Mouse (Mus musculus): ENCODE measurements around the gene Mgea5.

The Mgea5 gene

DNA sequence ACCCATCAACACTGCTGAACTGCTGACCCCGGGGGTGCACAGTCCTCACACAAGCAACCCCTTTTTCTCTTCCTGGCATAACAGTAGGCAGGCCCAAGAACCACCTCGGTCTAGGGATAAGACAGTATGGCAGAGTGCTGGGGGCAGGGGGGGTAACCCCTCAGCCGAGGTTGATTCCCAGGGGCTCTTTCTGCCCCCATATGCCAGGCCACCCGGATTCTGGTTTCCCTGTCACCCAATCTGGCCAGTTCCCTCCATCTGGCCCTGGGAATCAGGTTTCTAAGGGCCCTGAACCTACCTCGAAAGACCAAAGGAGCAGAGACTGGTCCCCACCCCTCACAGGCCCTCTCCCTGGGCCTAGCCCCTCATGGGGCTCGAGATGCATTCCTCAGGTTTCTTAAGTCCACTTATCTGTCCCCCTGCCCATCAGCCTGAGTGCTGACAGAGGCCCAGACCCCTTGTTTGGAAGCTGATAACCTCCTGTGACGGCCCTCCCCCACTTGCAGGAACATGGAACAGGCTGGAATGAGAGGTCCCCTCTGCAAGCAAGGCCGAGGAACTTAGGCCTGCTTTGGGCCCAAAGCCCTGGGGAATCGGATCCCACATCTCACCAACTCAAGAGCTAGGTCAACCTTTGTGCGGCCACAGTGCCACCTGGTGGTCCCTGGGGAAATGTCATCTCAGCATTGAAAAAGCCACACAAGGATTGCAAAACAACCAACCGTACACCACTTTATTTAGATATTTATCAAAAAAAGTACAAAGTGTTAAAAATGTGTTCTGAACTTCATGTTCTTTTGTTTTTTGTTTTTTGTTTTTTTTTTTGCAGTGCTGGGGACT is 36.4 kb downstream of the Mgea5 start:
- peak; percentile 92 for DNase-seq

DNA sequence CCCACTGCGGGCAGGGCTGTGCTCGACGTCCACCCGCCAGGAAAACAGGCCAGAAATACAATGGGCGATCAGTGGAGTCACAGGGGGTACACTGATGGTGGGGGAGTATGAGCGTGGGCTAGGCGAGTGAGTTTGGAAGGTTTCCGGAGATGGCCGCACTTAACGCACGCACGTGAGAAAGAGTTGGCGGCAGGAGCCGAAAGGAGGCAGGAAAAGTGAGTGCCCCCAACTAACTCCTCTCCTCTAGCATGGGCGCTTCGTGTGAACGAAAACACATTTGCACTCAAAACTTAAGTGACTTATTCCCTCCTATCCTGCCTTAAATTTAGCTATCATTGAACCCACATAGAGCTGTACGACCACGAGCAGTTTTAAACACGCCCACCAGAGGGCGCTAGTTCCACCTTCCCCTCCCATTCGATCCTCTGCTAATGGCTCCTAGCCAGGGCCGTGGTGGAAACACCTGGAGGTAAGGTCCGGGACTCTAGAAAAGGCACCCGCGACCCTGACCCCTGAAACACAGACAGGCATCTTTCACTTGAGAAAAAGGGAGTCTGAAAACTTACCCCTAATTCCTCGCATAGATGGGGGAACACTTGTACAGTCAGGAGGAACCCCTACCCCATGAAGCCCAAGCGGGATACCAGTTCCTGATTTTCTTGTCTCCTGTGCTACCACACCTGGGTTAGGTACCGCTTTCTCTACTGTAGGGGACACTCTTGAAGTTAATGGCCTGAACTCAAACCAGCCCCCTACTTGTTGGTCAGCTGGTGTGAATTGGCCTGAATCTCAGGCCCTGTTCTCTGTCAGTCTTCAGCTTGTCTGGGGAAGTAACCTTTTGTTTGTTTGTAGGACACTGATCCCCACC is 37.2 kb downstream of the Mgea5 start:
- peak; percentile 88 for DNase-seq

DNA sequence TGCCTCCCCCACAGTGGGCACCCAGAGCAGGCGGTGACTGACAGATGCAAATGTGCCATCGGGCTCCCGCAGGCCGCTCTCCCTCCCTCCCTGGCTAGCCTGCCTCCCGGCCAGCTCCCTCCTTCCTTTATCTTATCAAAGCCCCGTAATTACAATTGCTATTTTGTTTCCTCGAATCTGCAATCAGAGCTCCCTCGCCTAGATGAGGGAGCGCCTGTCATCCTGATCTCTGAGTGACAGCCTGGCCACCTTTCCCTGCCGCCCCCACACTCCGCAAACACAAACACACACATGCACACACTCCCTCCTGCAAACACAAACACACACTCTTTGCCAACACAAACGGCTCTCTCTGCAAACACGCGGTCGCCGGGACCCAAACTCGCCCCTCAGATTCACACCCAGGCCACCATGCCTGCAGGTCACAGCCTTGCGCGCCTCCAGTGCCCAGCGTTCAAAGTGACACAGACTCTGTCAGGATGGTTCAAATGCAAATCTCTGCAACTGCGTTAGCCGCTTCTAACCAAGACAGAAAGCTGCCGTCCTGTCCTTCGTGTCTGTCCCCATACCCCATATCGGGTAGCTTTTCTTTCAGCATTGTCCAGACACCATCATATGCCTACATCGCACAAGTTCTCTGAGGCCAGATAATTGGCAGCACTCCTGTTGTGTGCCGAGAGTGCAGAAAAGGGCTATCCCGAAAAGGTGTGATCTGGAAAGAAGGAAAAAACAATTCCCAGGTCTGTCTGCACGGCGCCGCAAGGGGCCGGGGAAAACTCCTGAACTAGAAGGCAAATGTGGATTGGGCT is 38.1 kb downstream of the Mgea5 start:
- DNase-seq: no peak

DNA sequence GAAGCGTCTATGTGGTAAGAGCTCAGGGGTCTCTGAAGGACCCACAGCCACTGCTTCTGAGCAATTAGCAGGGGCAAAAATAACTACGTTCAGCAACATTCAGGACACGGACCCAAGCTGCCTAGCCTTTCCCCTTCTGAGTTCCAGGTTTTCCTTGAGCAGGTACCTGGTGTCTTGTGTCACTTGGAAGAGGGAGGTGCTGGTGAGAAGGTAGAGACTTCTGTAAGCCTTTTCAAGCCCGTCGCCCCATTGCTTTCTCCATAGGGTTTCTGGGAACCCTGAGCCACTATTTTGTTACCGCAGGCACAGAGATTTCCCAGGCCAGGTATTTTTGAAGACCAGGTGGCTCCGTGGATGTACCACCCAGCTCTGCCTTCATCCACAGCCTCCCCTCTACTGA is 40.0 kb downstream of the Mgea5 start:
- DNase-seq: no peak

DNA sequence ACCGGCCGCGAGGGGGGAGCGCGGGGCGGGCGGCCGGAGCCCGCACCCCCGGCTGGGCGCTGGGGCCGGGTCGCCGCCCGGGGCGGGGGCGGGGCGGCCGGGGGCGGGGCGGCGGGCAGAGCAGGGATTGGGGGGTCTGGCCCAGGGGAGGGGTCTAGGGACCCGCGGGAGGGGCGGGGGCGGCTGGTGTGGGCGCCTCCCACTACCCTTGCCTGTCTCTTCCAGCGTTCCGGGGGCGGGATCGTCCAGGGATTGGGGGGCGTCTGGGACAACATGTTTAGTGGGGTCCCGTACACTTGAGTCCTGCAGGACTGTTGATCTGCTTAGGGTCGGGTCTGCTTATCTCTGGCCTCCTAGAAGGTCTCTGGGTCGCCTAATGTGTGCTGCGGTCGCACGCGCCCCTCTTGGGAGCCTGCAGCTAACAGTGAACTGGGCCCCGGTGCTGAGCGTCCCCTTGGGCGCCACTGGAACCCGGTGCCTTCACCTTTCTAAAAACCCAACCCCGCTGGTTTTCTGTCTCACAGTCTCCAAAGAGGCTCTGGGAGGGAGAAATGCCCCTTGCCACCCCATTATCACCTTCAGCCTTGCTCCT is 40.6 kb downstream of the Mgea5 start:
- DNase-seq: no peak

DNA sequence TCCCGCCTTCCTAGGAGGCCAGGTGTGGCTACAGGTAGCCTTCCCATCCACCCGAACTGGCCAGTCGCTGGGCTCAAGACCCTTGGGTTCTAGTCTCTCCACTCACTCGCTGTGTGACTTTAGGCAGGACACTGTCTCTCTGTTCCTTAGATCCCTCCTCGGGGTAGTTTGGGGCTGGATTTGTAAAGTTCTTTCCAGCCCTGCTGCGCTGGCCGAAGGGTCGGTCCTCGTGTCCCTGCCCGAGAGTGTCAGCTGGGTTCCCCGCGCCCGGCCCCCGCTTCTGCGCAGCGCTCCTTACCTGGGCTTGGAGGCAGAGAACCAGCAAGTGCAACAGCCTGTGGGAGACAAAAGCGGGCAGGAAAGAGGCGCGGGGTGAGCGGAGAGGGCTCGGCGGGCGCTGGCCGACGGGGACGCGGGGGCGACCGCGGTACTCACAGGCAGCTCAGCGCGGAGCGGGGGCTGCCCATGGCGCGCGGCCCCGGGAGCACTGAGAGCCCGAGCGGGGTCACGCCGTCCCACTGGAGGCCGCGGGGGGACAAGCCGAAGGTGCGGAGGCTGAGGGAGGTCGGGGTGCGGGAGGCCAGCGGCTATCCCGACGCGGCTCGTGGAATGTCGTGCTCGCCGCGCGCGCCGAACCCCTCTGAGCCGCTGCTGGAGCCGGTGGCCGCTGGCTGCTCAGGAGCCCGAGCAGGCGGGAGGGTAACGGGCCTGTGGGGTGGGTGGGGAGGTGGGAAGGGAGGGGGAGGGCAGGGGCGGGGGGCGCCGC is 41.2 kb downstream of the Mgea5 start, which contains the start of gene Fgf8:
Fgf8 (minus strand) TSS at position 698 of the 766 bp plus-strand sequence.
- peak; percentile 24 for DNase-seq

DNA sequence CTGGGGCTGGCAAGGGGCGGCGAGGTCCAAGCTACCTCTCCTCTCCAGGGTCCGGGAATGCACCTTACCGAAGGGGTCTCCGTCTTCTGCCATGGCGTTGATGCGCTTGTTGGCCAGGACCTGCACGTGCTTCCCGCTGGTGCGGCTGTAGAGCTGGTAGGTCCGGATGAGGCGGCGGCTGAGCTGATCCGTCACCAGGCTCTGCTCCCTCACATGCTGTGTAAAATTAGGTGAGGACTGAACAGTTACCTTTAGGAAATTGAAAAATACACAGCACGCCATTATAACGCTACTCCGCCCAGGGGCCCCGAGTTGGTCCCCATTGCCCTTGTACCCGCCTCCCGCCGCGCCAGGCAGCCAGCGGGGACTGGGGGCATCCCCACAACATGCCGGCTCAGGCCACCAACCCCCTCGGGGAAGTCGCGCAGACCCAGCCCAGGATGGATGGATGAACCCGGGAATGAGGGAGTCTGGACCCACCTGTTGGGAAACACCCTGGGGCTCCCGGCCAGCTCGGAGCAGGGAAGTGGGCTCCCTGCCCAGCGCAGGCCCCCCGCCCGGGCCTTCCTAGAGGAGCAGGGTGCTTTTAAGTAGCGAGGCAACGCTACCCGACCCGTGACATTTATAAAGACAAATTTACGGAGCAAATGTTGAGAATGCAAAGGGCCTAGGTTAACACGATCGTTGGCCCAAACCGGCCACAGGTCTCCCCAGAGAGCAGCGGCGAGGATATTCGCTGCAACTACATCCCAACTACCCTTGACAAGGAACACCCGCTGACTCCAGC is 42.0 kb downstream of the Mgea5 start:
- no peak for DNase-seq

DNA sequence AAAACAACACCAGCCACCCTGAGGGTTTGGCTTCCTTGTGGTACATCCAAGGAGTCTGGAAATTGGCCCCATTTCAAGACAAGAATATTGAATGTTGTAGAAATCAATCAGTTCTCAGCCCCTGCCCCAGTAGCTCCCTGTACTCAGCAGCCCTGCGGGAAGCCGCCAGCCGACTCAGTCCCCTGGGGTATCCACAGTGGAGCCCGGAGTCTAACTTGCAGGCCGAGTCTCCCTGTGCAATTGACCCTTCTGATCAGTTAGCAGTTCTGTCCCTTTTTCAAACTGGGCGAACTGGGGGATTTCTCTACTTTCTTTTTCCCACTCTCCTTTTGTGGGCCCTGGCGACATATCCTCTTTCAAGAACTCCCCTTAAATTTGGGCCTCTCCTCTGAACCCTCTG is 42.8 kb downstream of the Mgea5 start:
- DNase-seq: no peak

DNA sequence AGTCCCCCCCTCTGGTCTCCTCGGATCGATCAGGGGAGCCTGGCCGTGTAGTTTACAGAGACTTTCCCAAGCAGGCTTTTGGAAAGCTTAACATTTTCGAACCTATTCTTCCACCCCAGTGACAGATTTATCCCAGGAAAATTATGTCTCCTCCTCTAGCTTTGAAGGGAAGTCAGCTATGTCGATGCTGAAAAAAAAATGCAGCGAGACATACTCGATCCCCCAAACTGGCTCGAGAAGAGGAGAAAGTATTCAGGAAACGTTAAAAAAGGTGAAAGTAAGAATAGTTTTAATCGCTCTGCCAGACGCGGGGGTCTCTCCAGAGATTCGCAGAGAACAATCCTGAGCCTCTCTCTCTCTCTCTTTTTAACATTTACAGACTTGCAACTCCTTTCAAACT is 43.4 kb downstream of the Mgea5 start:
- DNase-seq: no peak

DNA sequence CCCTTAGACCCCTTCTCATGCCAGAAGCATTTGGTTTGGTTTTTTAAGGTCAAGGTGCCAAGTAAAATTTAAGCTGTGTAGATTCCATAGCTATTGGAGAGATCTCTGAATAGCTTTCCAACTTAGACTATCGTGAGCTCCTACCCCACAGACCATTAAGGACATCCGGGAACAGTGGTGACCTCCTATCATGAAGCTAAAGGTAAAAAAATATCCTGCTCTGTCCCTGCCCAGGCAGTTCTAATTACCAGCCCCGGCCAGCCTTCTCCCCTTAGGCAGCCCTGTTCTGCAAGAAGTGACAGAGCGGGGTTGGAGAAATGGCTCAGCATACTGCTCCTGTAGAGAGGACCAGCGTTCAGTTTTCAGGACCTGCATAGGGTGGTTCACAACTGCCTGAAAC is 45.1 kb downstream of the Mgea5 start:
- no peak for DNase-seq

DNA sequence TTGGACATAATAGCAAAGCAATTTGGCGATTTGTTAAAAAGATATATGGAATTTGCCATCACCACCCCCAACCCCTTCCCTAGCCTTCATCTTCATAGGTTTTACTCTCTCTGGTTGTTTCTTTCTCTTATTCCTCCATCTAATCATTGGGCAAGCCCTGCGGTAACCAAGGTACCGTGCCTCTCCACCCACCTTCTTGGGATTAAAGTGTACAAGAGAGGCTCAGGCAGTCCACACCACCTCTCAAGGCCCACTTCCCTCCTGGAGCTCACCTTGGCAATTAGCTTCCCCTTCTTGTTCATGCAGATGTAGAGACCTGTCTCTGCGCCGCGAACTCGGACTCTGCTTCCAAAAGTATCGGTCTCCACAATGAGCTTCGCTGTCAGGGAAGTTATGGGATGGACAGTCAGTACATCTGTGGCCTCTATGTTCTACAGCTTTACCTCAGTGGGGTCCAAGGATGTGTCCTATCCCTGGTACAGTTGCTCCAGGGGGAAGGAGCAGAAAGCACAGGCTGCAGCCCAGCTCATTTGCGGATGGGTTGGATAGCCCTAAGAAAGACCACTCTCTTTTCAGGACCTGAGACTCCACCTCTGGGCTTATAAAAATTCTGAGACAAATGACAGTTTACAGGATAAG is 45.7 kb downstream of the Mgea5 start:
- no peak for DNase-seq

DNA sequence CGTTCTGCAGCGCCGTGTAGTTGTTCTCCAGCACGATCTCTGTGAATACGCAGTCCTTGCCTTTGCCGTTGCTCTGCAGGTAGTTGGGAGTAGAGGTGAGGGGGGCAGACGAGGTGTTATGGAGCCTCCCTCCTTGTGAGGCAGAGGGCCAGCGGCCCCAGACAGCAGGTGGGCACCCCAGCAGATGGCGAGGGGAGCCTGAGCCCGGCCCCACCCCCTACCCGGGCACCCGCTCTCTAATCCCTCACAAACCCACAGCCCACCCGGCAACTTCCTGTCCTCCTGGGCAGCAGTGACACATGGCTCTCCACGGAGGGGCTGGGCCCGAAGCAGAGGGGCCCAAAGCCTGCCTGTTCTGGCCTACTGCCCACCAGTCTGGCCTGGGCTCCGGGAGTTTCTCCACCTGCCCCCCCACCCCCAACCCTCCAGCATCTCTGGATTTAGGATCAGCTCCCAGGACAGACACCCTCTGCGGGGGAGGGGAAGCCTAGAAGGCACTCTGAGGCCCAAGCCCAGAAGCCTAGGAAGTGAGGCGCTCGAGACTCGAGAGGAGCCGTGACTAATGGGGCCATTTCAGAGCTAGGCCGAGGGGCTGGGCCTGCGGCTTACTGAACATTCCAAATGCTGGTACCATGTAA is 46.3 kb downstream of the Mgea5 start:
- no peak for DNase-seq

DNA sequence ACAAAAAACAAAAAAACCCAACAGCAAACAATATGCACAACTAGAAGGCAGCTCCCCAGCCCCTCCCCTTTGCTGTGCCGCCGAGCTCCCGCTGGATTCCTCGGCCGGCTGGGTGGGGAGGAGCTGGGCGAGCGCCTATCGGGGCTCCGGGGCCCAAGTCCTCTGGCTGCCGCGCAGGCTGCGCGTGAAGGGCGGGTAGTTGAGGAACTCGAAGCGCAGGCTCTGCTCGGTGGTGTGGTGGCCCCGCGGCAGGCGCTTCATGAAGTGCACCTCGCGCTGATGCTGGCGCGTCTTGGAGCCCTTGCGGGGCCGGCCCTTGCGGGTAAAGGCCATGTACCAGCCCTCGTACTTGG is 46.8 kb downstream of the Mgea5 start:
- peak; percentile 78 for DNase-seq

DNA sequence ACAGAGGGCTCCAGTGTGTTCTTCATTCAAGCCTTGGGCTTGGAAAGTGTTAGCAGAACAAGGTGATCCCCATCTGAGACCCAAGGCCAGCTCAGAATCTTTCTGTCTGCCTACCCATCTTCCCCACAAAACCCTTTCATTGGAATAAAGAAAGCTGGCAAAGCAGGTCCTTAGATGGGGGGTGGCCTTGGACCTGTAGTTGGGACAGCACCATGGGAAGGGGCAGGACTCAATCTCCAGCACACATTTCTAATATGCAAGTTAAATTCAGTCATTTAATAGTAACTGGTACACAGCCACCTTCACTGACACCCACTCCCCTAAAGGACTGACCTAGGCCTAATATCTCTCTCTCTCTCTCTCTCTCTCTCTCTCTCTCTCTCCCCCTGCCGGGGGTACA is 47.4 kb downstream of the Mgea5 start:
- no peak for DNase-seq

DNA sequence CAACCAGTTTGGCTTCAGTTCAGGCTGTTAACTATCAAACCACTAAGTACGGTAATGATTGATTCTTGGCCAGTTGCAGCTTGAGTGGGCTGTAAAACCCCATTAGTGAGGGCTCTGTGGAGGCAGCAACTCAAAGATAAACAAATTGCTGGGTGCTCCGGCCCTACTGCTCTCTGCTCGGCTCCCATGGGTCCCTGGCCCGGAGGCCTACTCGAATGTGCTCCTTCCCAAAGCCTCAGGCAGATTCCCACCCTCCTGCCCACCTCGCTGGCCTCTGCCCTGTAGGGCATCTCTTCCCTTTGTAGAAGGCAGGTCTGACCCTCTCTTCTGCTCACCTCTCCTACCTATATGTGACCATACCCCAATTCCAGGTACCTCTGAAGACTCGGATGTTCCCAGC is 48.9 kb downstream of the Mgea5 start:
- DNase-seq: no peak

DNA sequence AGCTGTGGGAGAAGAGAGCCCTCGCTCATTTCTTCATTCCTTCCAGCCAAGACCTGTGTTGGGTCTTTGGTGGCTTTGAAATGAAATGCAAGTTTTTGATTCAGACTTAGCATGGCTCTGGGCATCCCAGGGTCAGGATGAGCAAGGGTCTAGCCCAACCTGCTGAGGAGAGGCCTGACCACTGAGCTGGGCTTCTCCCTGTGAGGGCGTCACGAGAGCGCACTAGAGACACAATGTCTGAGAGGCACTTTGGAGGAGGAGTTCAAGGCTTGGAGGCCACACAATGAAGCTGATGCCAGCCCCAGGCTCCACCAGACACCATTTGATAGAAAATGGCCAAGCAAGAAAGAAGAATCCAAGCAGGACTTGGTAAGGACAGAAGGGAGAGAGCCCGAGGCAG is 49.4 kb downstream of the Mgea5 start:
- no peak for DNase-seq

DNA sequence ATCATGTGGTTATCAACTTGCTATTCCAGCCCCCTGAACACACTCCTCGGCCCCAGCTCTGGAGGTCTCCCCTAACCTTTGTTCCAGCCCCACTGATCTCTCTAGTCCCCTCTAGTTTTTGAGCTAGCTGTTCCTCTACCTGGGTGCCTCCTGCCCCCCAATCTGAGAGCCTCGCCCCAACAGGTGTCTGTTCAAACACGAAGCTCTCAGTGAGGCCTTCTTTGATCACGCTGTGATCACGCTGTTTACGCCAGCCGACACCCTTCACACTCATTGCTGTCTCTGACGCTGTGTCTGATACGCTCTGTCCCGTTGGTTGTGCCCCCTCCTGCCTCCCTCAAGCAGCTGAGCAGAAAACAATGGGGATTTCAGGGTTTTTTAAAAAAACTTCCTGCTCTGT is 50.1 kb downstream of the Mgea5 start:
- DNase-seq: no peak

DNA sequence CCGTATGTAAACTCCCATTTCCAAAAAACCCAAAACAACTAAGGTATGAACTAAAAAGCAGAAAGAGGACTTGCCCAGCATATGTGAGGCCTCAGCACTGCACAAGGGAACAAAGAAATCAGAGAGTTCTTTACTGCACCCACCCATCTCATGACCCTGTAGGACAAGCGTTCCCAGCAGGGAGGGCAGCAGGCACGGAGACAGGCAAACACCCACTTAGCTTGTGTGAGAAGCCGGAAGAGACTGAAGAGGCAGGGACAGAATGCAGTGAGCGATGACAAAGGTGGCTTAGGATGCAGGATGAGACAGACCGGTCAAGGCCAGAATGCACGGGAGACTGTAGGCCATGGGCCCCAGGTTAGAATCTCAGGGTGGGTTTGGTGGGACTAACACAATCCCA is 52.0 kb downstream of the Mgea5 start:
- DNase-seq: no peak

DNA sequence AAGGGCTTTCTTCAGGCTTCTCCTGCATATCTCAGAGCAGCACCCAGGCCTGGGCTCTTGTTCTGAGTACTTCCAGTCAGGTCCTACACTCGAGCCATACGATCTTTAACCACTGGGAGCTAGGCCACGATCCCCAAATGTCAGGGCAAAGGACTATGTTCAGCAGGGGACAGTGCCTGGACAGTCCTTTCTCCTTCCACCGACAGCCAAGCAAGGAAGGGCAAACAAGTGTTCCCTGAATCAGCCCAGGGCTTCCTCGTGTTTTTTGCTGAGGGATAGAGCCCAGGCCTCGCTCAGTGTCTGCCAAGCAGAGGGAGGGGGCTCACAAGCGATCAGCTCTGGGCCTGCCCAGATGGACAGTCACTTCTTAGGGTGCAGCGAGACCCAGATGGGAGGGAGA is 53.6 kb downstream of the Mgea5 start:
- DNase-seq: no peak

DNA sequence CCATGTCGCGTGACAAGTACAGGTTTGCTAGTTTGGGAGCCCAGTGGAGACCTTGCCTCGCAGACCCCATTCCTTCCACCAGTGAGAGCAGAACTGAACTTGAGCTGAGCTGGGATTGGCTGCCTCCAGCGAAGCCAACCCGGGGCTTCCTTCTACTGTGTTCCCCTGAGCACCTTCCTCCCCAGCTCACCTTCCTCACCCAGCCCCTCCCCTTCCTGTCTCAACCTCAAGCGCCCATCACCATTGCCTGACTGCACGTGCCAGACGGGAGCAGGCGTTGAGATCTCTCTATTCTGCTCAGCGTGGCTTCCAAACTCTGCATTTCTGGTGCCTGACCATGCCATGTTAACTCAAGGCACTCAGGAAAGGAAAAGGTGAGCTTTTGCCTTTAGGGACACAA is 56.4 kb downstream of the Mgea5 start:
- DNase-seq: no peak

All from kidney, postnatal 10 days (tissue).